Mouse (Mus musculus) right cerebral cortex, postnatal 25 days (tissue): ENCODE results near the gene Cnnm3.
"Not testable (repeated sequence)": the region's sequence is repeated elsewhere in the genome, so short reads cannot be mapped to it uniquely, and the experiment has no call there.

Experiments
- DNase-seq: peaks from one replicate; pipeline ENCODE4 v3.0.0; 2022

Gene Cnnm3

DNA sequence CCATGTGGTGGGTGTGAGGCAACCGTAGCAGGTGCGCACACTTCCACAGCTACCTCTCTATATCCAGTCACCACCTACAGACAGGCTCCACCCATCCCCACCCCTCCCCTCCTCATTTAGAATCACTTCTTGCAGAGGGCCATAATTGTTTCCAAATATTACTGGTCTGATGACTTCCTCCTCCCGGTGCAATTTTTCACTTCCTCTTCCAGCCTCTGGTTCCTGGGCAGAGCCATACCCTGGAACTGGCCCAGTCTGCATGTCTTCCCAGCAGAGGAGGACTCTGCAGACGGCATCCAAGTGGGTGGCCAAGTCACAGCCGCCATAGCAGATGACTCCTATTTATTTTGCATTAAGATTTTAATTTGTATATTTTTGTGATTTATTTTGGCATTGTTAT is 3.4 kb upstream of the Cnnm3 start:
- DNase-seq, result no peak

DNA sequence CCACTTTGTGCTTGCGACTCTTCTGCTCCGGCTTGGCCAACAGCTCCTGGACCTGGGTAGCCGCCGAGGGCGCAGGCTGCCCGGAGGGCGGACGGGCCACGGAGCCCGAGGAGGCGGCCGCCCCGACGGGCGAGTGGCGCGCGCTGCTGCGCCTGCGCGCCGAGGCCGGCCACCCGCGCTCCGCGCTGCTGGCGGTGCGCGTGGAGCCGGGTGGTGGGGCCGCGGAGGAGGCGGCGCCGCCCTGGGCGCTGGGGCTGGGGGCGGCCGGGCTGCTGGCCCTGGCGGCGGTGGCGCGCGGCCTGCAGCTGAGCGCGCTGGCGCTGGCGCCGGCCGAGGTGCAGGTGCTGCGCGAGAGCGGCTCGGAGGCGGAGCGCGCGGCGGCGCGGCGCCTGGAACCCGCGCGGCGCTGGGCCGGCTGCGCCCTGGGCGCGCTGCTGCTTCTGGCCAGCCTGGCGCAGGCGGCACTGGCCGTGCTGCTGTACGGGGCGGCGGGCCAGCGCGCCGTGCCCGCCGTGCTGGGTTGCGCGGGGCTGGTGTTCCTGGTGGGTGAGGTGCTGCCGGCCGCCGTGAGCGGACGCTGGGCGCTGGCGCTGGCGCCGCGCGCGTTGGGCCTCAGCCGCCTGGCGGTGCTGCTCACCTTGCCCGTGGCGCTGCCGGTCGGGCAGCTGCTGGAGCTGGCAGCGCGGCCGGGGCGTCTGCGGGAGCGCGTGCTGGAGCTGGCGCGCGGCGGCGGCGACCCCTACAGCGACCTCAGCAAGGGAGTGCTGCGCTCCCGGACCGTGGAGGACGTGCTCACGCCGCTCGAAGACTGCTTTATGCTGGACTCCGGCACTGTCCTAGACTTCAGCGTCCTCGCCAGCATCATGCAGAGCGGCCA is 660 bp downstream of the Cnnm3 start:
- DNase-seq, result peak; percentile 79

DNA sequence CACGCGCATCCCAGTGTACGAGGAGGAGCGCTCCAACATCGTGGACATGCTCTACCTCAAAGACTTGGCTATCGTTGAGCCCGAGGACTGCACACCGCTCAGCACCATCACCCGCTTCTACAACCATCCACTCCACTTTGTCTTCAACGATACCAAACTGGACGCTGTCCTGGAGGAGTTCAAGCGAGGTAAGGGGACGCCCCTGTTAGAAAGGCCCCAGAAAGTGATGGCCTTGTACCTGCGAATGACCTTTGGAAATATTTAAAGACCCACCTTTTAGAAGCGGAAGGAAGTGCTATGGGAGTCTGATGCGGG is 1.3 kb downstream of the Cnnm3 start:
- no peak for DNase-seq

DNA sequence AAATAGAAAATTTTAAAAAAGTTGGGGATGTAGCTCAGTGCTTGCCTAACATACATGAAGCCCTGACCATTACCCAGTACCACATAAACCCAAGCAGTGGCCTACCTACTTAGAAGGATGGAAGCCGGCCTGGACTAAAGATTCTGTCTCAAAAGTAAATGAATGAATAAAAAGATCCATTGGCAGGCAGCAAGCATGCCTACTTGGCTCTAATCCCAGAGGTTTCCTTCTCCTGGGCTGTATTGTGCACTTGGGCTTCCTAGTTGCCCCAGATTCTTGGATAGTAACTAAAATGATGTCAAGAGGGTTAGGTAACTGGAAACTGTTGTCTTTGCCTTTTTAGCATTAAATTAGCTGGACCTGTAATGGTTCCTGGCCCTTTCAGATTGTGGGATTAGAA is 1.6 kb downstream of the Cnnm3 start:
- no peak for DNase-seq

DNA sequence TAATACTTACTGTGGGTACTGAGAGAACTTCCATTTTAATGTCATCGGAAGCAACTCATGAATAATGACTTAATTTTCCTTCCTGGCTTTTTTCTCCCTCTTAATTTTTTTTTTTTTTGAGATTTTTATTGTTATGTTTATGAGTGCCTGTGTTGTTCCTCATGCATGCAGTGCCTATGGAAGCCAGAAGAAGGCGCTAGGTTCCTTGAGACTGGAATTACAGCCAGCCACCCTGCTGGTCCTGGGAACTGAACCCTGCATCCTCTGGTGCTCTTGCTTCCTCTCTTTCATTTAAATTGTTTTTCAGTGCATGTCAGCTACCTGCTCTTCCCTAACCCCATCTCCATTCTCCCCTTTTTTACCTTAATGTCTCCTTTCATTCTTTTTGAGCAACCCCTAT is 2.1 kb downstream of the Cnnm3 start:
- DNase-seq, result no peak

DNA sequence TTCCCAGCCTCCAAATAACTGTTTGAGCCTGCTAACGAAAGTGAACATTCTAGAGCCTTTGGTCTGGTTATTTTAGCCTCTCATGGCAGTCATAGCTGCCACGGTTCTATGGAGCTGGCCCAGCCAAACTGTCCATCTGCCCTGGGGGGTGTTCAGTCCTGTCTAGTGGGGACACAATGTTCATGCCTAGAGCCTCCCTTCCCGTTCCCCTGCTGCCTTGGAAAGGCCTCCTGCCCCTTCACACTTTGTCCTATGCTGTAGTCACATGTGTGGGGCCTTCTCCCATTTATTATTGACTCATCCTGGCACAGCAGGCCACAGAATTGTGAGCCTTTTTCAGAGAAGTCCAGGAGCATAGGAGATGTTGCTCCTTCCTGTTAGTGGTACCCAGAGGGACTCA is 6.6 kb downstream of the Cnnm3 start:
- DNase-seq, result no peak

DNA sequence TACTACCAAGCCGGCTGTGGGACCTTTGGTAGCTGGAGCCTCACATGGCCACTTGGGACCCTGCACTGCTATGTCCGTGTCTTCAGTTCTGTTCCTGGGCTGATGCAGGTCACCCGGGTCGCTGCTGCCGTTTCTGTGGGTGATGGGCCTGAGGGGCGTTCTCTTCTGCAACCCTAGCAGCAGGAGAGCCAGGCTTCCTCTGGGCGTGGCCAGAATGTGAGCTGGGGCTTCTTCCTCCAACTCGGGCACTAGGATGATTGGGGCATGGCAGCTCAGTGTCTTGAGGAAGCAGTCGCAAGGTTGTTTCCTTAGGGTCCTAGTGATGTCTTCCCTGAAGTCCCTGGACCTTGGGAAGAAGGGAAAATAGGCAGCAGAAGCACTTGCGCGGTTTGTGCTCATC is 8.0 kb downstream of the Cnnm3 start:
- DNase-seq, result no peak

DNA sequence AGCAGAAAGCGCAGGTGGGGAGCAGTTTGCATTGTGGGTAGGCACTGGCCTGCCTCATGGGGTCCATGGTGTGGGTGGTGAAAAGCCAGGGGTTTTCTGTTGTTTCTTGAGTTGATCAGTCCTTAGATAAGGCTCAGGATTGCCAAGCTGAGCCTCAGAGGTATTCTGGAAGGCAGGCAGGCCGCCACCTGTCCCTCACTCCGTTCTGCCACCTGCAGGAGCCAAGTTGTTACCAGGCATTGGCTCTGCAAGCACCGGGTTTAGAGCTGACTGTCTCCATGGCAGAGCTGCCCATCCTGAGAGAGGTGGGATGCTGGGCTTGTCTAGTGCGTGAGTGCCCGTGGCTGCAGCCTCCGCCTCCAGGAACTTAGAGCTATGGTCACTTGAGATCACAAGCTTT is 10.5 kb downstream of the Cnnm3 start:
- DNase-seq, result no peak

DNA sequence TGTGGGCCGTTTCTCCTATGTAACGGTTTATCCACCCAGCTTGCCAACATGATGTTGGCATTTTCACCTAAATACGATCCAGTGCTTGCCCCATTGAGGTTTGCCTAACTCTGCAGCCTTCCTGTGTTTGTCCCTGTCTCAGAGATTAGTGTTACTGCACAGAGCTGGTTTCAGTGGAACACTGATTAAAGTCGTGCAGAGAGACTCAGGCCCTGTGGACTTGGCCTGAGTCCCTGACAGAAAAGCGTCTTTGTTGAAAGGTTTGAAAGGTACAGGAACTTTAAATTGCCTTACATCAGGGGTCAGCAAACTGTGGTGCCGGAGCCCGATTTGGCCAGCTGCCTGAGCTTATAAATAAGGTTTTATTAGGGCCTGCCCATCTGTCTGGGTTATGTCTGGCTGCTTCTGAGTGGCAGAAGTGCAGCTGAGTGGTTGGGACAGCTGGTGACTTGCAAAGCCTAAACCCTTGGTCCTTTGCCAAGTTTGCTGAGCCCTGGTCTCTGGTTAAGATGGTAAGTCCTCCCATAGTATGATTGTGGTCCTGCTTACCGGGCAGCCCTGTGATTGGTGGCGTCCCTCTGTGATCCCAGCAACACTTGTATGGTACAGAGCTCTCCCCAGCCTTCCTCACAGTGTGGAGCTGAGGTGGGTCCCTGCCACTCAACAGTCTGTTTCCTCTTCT is 11.8 kb downstream of the Cnnm3 start:
- DNase-seq, result no peak

DNA sequence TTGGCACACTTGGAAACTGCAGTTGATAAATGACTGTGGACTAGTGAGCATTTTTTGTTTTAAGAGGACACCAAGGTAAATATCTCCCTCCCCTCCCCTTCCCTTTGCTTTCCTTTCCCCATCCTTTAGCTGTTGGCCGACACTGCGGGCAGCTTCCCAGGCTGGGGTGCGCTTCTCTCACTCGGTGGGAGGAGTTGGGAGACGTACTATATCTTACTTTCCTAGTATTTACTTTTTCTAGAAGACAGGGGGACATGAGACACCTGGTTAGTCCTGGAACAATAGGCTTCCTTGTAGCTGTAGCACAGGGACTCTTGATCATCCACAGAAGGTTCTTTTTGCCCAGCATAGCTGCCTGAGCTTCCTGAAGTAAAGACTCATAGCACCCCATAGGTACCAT is 12.4 kb downstream of the Cnnm3 start:
- no peak for DNase-seq

DNA sequence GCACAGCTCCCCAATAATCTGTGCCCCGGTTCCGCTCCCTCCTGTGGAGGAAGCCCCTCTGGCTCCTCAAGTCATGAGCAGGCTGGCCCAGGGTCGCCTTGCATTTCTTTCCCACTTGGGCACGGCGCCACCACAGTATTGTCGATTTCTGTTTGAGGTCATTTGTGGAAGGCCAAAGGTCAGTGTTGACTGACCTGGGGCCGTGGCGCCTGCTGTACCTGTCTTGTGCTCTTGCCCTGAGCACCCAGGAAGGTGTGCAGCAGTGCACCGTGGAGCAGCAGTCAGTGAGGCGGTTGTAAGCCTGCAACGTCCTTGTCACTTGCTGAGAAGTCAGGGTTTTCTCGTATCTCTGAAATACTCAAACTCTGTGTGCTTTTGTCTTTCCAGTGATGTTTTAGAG is 14.1 kb downstream of the Cnnm3 start:
- no peak for DNase-seq

DNA sequence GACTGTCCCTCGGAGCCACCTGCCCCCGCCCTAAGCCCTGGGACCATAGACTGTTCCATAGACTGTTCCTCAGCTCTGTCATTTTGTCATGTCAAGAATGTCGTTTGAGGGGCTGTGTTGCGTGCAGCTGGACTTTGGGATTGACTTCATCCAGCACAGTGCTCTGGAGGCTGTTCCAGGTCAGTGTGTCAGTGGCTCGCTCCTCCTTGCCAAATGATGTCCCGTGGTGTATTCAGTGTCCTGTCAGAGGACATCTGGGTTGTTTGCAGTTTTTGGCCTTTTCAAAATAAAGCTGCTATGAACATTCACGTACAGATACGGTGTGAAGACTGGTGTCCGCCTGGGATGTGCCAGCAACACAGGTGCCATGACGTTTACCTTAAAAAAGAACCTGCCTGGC is 15.2 kb downstream of the Cnnm3 start:
- no peak for DNase-seq

DNA sequence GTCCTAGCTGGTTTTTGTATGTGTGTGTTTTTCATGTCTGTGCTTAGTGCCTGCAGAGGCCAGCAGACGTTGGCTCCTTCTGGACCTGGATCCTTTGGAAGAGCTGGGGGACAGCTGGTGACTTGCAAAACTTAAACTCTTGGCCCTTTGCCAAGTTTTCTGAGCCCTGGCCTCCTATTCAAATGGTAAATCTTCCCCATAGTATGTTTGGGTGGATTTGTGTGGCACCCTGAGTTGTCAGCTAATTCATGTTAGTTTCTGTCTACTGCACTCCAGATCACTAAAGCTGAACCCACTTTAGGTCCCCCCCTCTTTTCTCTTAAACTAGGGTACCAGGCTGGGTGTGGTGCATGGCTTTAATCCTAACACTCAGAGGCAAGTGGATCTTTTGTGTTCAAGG is 16.7 kb downstream of the Cnnm3 start:
- DNase-seq, result no peak

DNA sequence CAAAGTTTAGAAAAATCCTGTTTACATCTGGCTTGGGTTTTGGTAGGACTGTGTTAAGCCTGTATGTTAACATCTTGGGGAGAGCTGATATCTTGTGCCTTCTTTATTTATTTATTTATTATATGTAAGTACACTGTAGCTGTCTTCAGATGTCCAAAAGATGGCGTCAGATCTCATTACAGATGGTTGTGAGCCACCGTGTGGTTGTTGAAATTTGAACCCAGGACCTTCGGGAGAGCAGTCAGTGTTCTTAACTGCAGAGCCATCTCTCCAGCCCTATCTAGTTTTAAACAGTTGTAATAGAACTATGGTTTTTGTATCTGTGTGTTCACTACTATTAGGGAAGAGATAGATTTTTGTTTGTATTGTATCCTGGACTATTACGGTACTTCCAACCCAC is 17.6 kb downstream of the Cnnm3 start:
- no peak for DNase-seq

DNA sequence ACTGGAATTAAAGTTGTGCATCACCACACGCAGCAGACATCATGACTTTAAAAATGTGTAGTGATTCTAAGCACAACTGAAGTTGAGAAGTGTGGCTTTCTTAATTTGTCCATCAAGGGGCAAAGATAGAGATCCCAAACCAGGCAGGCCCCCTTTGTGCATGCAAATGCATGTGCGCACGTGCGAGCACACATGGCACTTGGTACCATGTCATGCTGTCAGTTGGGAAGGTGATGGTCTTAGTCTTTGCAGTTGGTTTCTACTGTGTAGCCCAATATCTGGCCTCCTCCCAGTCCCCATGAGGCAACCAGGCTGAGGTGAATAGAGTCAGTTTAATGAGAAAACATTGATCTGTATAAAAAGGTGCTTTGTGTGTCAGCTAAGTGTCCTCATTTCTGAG is 18.2 kb downstream of the Cnnm3 start:
- no peak for DNase-seq

DNA sequence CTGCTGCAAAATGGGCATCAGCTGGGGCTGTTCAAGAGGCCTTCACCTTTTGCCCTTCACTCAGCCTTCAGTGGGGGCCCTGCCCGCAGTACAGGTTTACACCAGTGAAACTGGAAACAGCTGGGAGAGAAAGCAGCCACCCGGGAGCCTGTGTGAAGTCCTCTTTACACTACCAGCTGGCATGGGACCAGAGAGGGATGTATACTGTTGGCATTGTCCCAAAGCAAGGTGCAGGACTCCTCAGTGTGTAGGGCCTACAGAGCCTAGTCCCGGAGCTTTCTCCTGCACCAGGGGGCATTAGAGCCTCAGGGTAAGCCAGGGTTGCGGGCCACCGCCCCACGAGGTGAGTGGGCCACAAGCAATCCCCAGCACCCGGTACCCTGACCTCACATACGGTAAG is 18.8 kb downstream of the Cnnm3 start:
- DNase-seq, result no peak

DNA sequence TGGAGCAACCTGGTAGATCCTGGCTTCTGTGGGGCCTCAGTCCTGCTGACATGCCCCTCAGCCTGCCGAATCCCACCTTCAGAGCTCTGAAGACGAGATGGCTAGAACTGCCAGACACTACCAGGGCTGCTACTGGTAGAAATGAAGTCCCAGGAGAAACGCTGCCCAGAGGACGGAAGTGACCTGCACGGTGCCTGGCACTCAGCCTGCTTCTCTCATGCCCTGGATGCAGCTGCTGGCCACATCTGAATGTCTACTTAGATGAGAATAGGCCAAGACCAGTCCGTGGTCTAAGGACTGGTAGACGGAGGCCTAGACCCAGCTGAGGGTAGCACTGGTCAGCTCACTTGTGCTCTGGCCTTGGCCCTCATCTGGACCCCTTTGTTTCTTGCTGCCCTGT is 19.3 kb downstream of the Cnnm3 start:
- DNase-seq, result no peak

DNA sequence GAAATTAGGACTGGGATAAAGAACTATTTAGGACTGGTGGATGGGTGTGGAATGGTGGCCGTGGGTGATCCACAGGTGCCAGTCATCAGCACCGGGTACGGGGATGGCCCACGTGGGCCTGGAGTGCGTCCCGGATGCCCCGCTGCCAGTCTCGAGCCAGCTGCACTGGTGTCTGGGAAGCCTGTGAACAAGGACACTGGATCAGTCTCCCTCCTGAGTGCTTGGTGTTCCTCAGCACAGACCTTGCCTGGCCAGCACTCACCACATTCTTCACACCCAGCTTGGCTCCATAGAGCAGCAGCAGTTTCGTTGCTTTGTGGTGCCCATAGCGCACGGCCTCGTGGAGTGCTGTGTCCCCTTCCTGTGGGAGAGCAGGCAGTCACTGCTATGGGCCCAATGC is 19.8 kb downstream of the Cnnm3 start:
- no peak for DNase-seq

DNA sequence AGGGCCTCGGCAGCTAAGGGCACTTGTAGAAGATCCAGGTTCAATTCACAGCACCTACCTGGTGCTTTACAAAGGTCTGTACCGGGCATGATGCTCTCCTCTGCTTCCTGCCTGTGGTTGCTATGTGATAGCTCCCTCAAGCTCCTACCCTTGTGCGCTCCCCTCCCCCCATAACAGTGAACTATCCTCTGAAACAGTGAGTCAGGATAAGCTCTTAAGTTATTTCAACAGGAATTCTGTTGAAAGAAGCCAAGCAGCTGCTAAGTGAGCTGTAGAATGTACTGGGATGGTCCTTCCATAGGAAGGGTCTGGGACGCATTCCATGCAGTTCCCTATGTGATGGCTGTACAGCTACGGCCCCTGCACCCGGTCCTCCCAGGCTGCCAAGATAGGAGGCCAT is 21.9 kb downstream of the Cnnm3 start:
- DNase-seq, result no peak

DNA sequence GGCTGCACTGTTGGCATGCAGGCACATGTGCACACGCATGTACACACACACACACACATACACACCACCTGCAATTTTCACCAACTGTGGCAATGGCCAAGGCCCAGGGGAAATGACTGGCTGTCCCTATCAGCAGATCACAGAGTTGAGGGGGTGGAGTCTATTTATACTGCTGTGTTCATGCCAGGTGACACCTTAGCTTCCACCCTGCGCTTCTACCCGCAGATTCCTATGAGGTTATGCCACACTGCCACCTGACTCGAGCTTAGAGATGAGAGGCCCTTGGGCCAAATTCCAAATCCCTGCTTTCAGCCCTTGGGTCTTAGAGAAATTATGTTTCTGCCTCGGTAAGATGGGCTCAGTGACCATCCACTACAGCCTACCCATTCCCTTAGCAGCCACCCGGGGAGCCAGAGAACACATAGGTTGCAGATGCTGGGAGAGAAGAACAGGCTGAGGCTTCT is 23.0 kb downstream of the Cnnm3 start:
- no peak for DNase-seq

DNA sequence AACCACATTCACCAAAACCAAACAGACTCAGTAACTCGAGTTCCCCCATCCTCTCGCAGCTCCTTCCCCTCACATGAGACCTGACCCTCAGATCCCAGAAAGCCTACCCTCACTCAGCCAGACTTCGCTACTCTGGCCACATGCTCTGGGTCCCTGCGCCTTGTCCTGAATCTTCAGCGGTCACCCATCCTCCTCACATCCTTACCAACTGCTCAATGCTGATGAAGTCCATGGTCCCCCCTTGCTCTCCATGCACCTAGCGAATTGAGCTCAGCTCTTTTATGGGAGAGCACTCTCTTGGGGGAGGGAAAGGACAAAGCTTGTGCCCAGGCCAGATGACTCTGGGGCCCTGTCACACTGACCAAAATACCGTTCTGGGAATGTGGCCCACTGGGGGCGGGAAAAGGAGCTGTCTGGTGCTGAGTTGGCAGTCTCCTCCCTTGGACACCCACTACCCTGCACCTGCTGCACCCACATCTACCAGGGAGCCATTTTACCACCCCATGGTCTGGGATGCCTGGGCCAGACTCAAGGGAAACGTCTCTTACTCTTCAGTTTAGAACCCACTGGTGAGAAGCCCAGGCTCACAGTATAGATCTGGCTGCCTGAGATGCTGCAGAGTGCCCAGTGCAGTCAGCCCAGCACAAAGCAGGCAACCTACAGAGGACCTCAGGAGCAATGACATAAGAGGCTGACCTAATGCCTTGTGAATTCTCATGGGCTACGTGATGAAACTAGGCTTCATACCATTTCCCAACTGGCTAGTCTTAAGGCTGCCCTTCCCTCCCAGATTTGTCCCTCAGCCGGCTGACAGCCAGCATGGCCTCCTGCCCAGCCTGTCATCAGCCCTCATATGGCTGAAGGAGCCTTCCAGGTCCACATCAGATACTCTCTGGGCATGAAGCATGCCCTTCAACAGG is 24.1 kb downstream of the Cnnm3 start:
- no peak for DNase-seq

DNA sequence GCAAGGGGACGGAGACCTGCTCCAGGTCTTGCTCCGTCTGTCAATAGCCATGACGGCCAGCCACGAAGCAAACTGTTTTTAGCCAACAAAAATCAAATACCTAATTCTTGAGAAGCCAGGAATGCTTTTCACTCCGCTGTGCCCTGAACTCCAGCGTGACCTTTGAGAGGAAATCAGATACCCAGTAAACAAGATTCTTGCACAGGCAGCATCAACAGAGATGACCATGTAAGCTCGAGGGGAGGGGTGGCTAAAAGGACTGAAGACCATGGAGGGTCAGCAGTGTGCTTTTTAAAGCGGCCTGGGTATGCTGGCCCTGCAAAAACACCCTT is 24.7 kb downstream of the Cnnm3 start:
- DNase-seq, result no peak

DNA sequence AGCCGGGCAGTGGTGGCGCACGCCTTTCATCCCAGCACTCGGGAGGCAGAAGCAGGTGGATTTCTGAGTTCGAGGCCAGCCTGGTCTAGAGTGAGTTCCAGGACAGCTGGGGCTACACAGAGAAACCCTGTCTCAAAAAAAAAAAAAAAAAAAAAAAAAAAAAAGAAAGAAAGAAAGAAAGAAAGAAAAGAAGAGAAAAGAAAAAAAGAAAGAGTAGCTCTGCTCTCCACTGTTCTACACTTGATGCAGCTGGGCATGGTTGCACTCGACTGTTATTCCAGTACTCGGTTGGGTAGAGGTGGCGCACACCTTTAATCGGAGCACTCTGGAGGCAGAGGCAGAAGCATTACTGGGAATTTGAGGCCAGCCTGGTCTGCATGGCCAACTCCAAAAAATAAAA is 25.1 kb downstream of the Cnnm3 start, which contains the start of gene Ankrd23:
TSS of gene Ankrd23 (minus strand) at position 101 of the 400 bp plus-strand sequence.
- not testable (repeated sequence) for DNase-seq

DNA sequence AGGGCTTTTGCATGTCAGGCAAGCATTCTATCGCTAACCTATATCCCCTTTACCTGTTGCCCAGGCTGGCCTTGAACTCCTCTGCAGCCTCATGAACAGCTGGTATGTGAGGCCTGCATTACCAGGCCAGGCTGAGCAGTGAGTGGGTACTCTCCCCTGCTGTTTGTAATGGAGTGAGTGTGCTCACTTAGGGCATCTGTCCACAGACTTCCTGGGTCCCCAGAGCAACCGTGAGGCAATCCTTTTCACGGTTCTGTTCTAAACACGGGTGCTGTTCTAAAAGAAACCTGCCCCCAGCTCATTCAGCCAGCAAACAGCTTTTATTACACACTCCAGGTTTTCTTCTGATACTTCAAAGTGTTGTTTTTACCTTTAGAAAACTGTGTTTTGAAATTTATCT is 27.1 kb downstream of the Cnnm3 start:
- no peak for DNase-seq
